Mouse (Mus musculus) C2C12 (cell line): ENCODE results near the gene Dgkg. TPM values are rescaled to one million over a fixed set of nuclear protein-coding genes. Genes with fewer than 3 reads are reported as not detected.

Experiments
- H3K27me3 ChIP-seq: one replicate; pipeline ENCODE4 v1.6.1; 2011; ENCODE audit not compliant: control insufficient read depth, insufficient read depth, insufficient read length
- H3K36me3 ChIP-seq: one replicate; pipeline ENCODE4 v1.6.1; 2011; ENCODE audit not compliant: control insufficient read depth, insufficient read depth
- H3K4me3 ChIP-seq: one replicate; pipeline ENCODE4 v1.5.1; 2011; ENCODE audit warnings: mild to moderate bottlenecking, control low read depth; ENCODE audit not compliant: poor library complexity, insufficient read depth, severe bottlenecking
- H3K79me2 ChIP-seq: one replicate; pipeline ENCODE4 v1.6.1; 2011; ENCODE audit not compliant: control insufficient read depth, insufficient read depth
- H3K79me3 ChIP-seq: one replicate; pipeline ENCODE4 v1.6.1; 2011; ENCODE audit warnings: low read depth, control low read depth
- H3ac ChIP-seq: one replicate; pipeline ENCODE3; 2011; ENCODE audit warnings: low read depth; ENCODE audit not compliant: control insufficient read depth, insufficient read length
- CEBPB ChIP-seq: IDR thresholded peaks from one replicate; pipeline ENCODE4 v1.6.1; 2011; ENCODE audit warnings: low read depth, mild to moderate bottlenecking, control low read depth, moderate library complexity
- CTCF ChIP-seq: IDR thresholded peaks from one replicate; pipeline ENCODE4 v1.5.1; 2011; ENCODE audit not compliant: control insufficient read depth, insufficient read depth, insufficient read length
- FOSL1 ChIP-seq: IDR thresholded peaks from one replicate; pipeline ENCODE4 v1.8.0; 2011; ENCODE audit warnings: mild to moderate bottlenecking, low read length; ENCODE audit not compliant: poor library complexity, insufficient read depth, severe bottlenecking
- MAX ChIP-seq: IDR thresholded peaks from one replicate; pipeline ENCODE4 v1.6.1; 2011; ENCODE audit warnings: mild to moderate bottlenecking, control low read depth
- MYOD1 ChIP-seq: IDR thresholded peaks from one replicate; pipeline ENCODE4 v1.6.1; 2011; ENCODE audit warnings: low read depth; ENCODE audit not compliant: control insufficient read depth, insufficient read length
- MYOG ChIP-seq: IDR thresholded peaks from one replicate; pipeline ENCODE4 v1.6.1; 2011; ENCODE audit not compliant: control insufficient read depth, insufficient read length; ENCODE audit errors: extremely low read depth
- USF1 ChIP-seq: IDR thresholded peaks from one replicate; pipeline ENCODE4 v1.6.1; 2011; ENCODE audit warnings: low read depth, mild to moderate bottlenecking, control low read depth, moderate library complexity
- long read RNA-seq, 2 experiments: library from polyadenylated mRNA; unstranded; transcript quantifications; one replicate each; pipeline ENCODE4 v2.0.0; 2019 to 2020
- polyA plus RNA-seq: library from polyadenylated mRNA; unstranded; fragments of >200 nt; fragmentation: generic; extraction: Trizol; gene quantifications from one replicate; pipeline ENCODE4 v1.2.1, GENCODE M21; 2012; ENCODE audit warnings: missing spikeins

Gene Dgkg
- polyA plus RNA-seq, result 0.01 TPM
- long read RNA-seq, experiment 1, partial matches to known transcripts, result 1 of 1 reads
- long read RNA-seq, experiment 1, other reads (novel, unspliced or antisense), result 0 of 1 reads
- long read RNA-seq, experiment 2, partial matches to known transcripts, result 1 of 1 reads
- long read RNA-seq, experiment 2, other reads (novel, unspliced or antisense), result 0 of 1 reads

- peaks cover 13% of the 10 kb centered on the region for H3K27me3 ChIP-seq
- TF ChIP-seq FOSL1 (no peak), MYOD1 (no peak), MAX (no peak), USF1 (no peak), MYOG (no peak), CTCF (no peak), CEBPB (no peak)
- no peaks in the 10 kb centered on the region for H3K79me2 ChIP-seq
- H3ac ChIP-seq, result no peak within 1 kb of the TSS
- H3K36me3 ChIP-seq, result no peaks in the 10 kb centered on the region
- H3K4me3 ChIP-seq, result no peak within 1 kb of the TSS
- H3K79me3 ChIP-seq, result no peaks in the 10 kb centered on the region
These were observed at the start of gene Dgkg for GRCm38 (mm10) chr16:22656533-22657444. TSS of gene Dgkg (minus strand) at chr16:22657221.

GRCm38 (mm10) chr16:22704946-22705345, 47.9 kb upstream of the Dgkg start:
- Histone ChIP-seq H3K27me3 (no peaks in the 10 kb centered on the region), H3K79me2 (no peaks in the 10 kb centered on the region), H3K79me3 (no peaks in the 10 kb centered on the region), H3K4me3 (no peak overlapping the region), H3ac (no peak overlapping the region), H3K36me3 (no peaks in the 10 kb centered on the region)
- TF ChIP-seq MAX (no peak), CTCF (no peak), CEBPB (no peak), MYOD1 (no peak), FOSL1 (no peak), USF1 (no peak), MYOG (no peak)

DNA sequence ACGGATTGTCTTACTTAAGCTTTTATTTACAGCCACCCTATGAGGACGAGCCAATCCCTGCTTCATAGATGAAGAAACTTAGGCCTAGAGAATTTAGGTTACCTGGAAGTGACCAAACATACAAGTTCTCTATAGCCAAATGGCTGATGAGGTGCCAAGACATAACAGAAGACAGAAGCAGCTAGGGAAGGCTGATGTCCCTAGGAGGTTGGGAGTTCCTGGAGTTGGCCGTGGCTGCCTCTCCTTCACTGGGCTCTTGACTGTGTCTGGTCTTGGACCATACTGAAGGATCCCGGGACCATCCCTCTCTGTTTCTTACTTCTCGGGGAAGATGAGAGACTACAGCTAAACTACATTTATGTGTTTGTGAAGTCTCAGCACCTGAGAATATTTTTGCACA, 47.1 kb upstream of the Dgkg start:
- H3K79me3 ChIP-seq, result no peaks in the 10 kb centered on the region
- no peak overlapping the region for H3K4me3 ChIP-seq
- H3K79me2 ChIP-seq, result no peaks in the 10 kb centered on the region
- no peak overlapping the region for H3ac ChIP-seq
- H3K36me3 ChIP-seq, result no peaks in the 10 kb centered on the region
- no peak for TF ChIP-seq MYOD1
- no peak for TF ChIP-seq CTCF
- no peak for TF ChIP-seq MYOG
- no peak for TF ChIP-seq CEBPB
- TF ChIP-seq FOSL1, result no peak
- TF ChIP-seq USF1, result no peak
- TF ChIP-seq MAX, result no peak
- no peaks in the 10 kb centered on the region for H3K27me3 ChIP-seq

- TF ChIP-seq CTCF (no peak), CEBPB (no peak), MYOG (no peak), USF1 (no peak), MYOD1 (no peak), MAX (no peak), FOSL1 (no peak)
- Histone ChIP-seq H3ac (no peak overlapping the region), H3K27me3 (no peaks in the 10 kb centered on the region), H3K79me2 (no peaks in the 10 kb centered on the region), H3K4me3 (no peak overlapping the region), H3K36me3 (no peaks in the 10 kb centered on the region), H3K79me3 (no peaks in the 10 kb centered on the region)
These were observed 42.1 kb upstream of the Dgkg start for GRCm38 (mm10) chr16:22698846-22699760.

GRCm38 (mm10) chr16:22698101-22698500, 41.1 kb upstream of the Dgkg start:
- no peaks in the 10 kb centered on the region for H3K36me3 ChIP-seq
- H3ac ChIP-seq, result no peak overlapping the region
- no peak overlapping the region for H3K4me3 ChIP-seq
- TF ChIP-seq USF1 (no peak), FOSL1 (no peak), CTCF (no peak), CEBPB (no peak), MAX (no peak), MYOD1 (no peak), MYOG (no peak)
- H3K27me3 ChIP-seq, result no peaks in the 10 kb centered on the region
- no peaks in the 10 kb centered on the region for H3K79me3 ChIP-seq
- H3K79me2 ChIP-seq, result no peaks in the 10 kb centered on the region
